Mouse (Mus musculus) embryonic fibroblast, embryonic 13.5 days (primary cell): ENCODE data around the gene Itk.

Experiments used
- CTCF ChIP-seq: IDR thresholded peaks from 2 replicates; pipeline ENCODE4 v1.5.1; 2011; ENCODE audit warnings: mild to moderate bottlenecking, control low read depth, low read length, moderate library complexity, borderline replicate concordance; ENCODE audit not compliant: insufficient read depth
- POLR2A ChIP-seq: IDR thresholded peaks from 2 replicates; pipeline ENCODE4 v1.6.1; 2011; ENCODE audit warnings: low read depth, mild to moderate bottlenecking, control low read depth, low read length, moderate library complexity

- no peak for TF ChIP-seq POLR2A
- TF ChIP-seq CTCF, result no peak
Observed at GRCm38 (mm10) chr11:46293491-46293890, 95.8 kb downstream of the Itk start.
